Mouse (Mus musculus): Measurements from ENCODE around the gene Cyb561d2.
"Not testable (repeated sequence)": the region's sequence is repeated elsewhere in the genome, so short reads cannot be mapped to it uniquely, and the experiment has no call there.

Cyb561d2 gene

GRCm38 (mm10) chr9:107541474-107542351 lies at the start of gene Cyb561d2, which contains the start of gene Nprl2:
Cyb561d2 (minus strand) TSS chr9:107542193.
Nprl2 (plus strand) TSS chr9:107542226.
- DNase-seq (ENCODE audit: inconsistent ontology term) = peak; percentile 97

DNA sequence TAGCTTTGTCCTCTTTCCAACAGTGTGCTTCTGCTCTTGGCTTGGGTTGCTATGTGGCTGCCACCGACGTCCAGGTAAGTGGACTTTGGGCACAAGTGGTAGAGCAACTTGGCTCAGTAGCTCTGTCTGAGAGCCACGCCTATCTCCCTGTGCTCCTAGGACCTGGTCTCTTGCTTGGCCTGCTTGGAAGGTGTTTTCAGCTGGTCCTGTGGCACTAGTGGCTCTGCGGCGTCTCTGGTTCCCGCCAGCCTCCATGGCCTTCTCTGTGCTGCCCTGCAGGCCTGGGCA lies 48.7 kb upstream of the Cyb561d2 start:
- no peak for DNase-seq (ENCODE audit: inconsistent ontology term)

DNA sequence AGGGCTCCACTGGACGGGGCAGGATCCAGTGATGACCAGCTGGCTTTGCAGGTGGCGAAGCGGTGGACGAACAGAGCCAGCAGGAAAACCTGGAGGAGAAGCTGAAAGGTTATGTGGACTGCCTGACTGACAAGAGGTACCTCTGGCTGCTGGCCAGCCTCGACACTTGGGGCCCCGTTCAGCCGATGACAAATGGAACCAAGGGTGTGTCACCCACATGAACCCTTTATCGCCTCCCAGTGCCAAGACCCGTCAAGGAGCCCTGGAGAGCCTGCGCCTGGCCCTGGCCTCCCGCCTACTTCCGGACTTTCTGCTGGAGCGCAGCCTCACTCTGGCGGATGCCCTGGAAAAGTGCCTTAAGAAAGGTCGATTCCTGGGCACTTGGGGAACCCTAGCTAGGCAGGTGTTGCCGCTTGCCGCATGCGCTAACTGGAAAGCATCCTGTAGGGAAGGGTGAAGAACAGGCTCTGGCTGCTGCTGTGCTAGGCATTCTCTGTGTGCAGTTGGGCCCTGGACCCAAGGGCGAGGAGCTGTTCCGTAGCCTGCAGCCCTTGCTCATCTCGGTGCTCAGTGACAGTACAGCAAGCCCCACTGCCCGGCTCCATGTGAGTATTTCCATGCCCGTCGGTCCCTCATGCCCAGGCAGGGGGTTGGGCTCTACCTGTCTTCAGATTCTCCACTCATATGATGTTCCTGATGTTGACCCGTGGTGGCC lies 48.2 kb upstream of the Cyb561d2 start:
- DNase-seq (ENCODE audit: inconsistent ontology term) = no peak

DNA sequence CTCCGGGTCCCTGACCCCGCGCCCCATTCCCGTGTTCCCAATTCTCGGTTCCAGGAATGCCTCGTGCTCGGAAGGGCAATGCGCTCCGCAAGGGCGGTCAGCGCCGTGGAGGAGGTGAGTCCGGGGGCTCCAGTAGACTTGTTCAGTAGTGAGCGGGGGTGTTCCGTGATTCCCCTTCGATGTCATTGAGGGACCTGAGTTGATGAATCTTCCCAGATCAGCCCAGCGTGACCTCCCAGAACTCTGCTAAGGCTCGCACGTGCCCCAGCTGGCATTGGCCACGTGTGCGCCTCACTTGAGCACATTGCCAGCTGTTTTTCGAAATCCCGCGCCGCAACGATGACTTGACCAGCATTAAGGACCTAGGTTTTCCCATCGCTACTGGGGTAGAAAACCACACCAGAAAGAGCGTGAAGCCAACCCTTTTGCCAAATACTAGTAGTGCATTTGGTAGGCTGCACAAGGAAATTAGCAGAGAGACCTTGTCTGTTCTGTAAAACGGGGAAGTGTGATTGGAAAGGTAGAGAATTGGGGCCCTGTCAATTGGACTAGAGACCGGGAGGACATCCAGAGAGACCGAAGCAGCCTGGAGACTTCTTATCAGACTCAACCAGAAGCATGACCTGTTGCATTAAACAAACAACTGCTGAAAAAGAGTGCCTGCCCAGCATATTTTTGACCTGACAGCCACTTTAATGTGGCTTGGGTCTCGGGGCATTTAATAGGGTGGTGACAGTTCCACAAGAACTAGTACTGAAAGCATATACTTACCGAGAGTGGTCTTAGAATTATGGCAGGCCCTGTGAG lies 46.0 kb upstream of the Cyb561d2 start:
- DNase-seq (ENCODE audit: inconsistent ontology term) = no peak

GRCm38 (mm10) chr9:107586974-107587832 lies 45.2 kb upstream of the Cyb561d2 start, which contains the start of gene Ifrd2:
Ifrd2 (plus strand) TSS chr9:107587642.
- DNase-seq (ENCODE audit: inconsistent ontology term) = peak; percentile 98

DNA sequence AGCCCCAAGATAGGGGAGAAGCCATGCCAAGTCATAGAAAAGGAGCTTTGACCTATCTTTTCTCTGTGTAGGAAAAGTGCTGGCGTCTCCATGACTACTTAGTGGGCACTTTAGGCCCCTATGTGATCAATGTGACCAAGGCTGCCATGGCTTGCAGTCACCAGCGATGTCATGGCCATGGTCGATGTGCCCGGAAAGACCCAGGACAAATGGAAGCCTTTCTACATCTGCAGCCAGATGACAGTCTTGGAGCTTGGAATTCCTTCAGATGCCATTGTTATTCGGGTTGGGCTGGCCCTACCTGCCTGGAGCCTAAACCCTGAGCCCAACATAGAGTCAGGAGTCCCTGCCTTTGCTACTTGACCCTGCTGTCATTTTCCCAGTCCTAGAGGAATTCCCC lies 44.5 kb upstream of the Cyb561d2 start:
- no peak for DNase-seq (ENCODE audit: inconsistent ontology term)

DNA sequence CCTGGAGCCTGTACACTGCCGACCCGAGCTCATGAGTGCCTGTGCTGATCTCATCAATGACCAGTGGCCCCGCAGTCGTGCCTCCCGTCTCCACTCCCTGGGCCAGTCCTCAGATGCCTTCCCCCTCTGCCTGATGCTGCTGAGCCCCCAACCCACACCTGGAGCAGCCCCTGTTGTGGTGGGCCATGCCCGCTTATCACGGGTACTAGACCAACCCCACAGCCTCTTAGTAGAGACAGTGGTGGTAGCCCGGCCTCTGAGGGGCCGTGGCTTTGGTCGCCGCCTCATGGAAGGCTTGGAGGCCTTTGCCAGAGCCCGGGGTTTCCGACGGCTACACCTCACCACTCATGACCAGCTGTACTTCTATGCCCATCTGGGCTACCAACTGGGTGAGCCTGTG lies 41.2 kb upstream of the Cyb561d2 start:
- DNase-seq (ENCODE audit: inconsistent ontology term) = no peak

- DNase-seq (ENCODE audit: inconsistent ontology term) = no peak
These were observed 40.6 kb upstream of the Cyb561d2 start for GRCm38 (mm10) chr9:107582509-107583062.

DNA sequence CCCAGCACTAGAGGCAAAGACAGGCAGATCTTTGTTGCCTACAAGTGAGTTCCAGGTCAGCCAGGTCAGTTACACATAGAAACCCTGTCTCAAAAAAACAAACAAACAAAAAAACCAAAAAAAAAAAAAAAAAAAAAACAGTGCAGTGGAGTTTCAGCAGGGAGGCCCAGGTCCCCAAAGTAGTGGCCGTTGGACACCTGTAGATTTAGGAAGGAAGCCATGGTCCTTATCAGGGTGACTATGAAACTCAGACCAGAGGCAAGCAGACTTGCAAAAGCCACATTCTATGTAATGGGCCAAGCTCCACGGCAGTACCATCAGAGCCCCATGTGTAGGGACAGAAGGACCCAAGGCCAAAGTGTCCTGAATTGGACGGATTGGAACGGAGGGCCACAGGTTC lies 39.6 kb upstream of the Cyb561d2 start:
- DNase-seq (ENCODE audit: inconsistent ontology term) = no peak

- DNase-seq (ENCODE audit: inconsistent ontology term) = peak; percentile 90
These were observed 38.7 kb upstream of the Cyb561d2 start, which contains the start of gene Hyal3 for GRCm38 (mm10) chr9:107580501-107581317. Hyal3 (plus strand) TSS chr9:107580818.

GRCm38 (mm10) chr9:107579023-107579900 lies 37.3 kb upstream of the Cyb561d2 start:
- DNase-seq (ENCODE audit: inconsistent ontology term) = peak; percentile 86

- no peak for DNase-seq (ENCODE audit: inconsistent ontology term)
These were observed 36.6 kb upstream of the Cyb561d2 start, which contains the start of gene Naa80 for GRCm38 (mm10) chr9:107578587-107578986. Naa80 (plus strand) TSS chr9:107578887.

DNA sequence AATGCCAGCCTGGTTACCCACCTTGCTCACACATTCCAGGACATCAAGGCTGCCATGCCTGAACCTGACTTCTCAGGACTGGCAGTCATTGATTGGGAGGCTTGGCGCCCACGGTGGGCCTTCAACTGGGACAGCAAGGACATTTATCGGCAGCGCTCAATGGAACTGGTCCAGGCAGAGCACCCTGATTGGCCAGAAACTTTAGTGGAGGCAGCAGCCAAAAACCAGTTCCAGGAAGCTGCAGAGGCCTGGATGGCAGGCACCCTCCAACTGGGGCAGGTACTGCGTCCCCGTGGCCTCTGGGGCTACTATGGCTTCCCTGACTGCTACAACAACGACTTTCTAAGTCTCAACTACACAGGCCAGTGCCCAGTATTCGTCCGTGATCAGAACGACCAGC lies 35.9 kb upstream of the Cyb561d2 start:
- DNase-seq (ENCODE audit: inconsistent ontology term) = no peak

DNA sequence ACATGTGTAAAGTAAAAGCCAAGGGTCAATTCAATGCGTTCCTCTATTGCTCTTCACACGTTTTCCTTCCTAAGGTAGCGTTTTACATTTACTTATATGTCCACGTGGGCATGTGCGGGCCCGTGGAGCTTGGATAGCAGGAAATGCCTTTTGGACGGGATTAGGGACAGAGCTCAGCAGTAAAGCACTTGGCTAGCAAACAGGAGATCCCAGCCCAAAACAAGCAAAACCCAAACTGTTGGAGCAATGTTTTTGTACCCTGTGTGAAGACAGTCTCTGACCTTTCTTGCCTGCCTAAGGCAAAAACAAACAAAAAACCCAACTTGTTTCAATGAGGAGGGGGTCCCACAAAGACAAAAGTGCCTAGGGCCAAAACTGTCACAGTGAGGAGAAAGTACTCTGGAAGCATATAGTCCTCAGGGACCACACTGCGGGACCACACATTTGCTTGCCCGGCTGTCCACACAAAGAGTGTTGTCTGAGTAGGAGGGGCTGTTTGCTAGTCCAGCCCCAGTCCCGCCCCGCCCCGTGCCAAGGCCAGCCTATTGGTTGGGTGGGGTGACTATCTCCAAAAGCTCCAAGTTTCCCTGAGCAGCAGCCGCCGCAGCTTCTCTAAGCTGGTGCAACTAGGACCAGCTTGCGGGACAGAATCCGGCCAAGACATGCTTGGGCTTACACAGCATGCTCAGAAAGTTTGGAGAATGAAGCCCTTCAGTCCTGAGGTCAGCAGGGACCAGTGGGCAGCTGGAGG lies 34.5 kb upstream of the Cyb561d2 start, which contains the start of gene Hyal1:
TSS of gene Hyal1 (plus strand) at position 571 of the 751 bp plus-strand sequence.
- peak; percentile 92 for DNase-seq (ENCODE audit: inconsistent ontology term)

DNA sequence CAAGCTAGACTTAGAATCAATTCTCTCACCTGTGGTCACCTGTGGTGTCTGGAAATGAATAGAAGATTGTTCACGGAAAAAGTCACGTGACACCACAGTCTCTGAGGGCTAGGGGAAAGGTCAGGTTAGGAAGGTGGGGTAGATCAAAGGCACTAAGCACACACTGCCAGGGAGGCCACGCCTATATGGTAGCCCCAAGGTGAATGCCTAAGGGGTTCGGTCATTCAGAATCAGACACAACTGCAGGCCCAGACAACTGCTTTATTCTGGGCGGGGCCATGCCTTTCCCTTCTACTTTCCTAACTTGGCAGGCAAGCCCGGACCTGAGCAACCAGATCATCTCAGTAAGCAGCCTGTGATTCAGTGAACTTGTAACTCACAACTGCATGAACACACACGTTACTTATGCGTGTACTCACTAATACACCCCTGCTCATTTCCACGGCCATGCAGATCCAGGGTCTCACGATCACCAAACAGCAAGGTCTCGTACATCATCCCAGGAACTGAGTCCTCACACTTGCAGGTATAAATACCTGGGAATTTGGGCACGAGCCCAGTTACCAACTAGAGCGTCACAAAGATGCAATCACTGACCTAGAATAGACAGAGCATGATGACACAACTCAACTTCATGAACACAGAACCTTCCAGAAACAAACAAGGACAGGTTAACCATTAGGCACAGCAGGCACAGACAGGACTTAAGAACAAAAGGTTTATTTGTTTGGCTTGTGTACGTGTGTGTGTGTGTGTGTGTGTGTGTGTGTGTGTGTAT lies 33.8 kb upstream of the Cyb561d2 start:
- DNase-seq (ENCODE audit: inconsistent ontology term) = no peak

- not testable (repeated sequence) for DNase-seq (ENCODE audit: inconsistent ontology term)
These were observed 31.8 kb upstream of the Cyb561d2 start for GRCm38 (mm10) chr9:107573774-107574173.

DNA sequence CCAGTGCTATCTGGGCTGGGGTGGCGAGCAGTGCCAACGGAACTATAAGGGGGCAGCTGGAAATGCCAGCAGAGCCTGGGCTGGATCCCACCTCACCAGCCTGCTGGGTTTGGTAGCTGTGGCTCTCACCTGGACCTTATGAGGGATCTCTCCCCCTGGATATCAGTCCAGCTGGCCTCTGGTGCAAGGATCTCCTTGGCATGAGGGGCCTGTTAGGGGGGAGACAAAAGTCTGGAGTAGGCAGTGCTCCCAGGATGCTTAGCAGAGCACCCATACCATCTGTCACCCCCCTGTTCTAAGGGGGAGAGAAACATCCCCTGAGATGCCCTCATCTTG lies 30.3 kb upstream of the Cyb561d2 start:
- no peak for DNase-seq (ENCODE audit: inconsistent ontology term)
